Mouse (Mus musculus) olfactory bulb, adult 2 months (tissue): ENCODE data around the gene Dusp16. TPM values are rescaled to one million over a fixed set of nuclear protein-coding genes. Genes with fewer than 3 reads are reported as not detected.

Experiments
- H3K27ac ChIP-seq: fragments of 200-500 bp; 2 replicates; pipeline ENCODE4 v1.5.1; 2012; ENCODE audit warnings: low read depth, low read length; ENCODE audit not compliant: insufficient read depth
- H3K4me1 ChIP-seq: fragments of 200-500 bp; 2 replicates; pipeline ENCODE4 v1.6.1; 2012; ENCODE audit warnings: low read length; ENCODE audit not compliant: control insufficient read depth, insufficient read depth
- H3K4me3 ChIP-seq: fragments of 200-500 bp; 2 replicates; pipeline ENCODE4 v1.5.1; 2012; ENCODE audit warnings: mild to moderate bottlenecking, low read depth, low read length, moderate library complexity; ENCODE audit not compliant: insufficient read depth
- CTCF ChIP-seq: fragments of 200-500 bp; IDR thresholded peaks from 2 replicates; pipeline ENCODE4 v1.5.1; 2012; ENCODE audit warnings: low read depth, mild to moderate bottlenecking, low read length, moderate library complexity; ENCODE audit not compliant: insufficient read depth
- POLR2A ChIP-seq: fragments of 200-500 bp; IDR thresholded peaks from 2 replicates; pipeline ENCODE4 v1.6.1; 2012; ENCODE audit warnings: mild to moderate bottlenecking, low read depth, low read length, moderate library complexity; ENCODE audit not compliant: insufficient read depth
- WGBS: fragments of 180-500 bp; shearing (Covaris S2); methylation state at CpG from one replicate; pipeline ENCODE4 v1.1.7; 2018; 5-methylcytosine and 5-hydroxymethylcytosine counted together
- polyA plus RNA-seq: library from polyadenylated mRNA; stranded (reverse); fragments of >200 nt; gene quantifications from 2 replicates; pipeline ENCODE4 v1.2.4, GENCODE M21; 2012; ENCODE audit warnings: low replicate concordance; ENCODE audit not compliant: missing spikeins, insufficient read depth, insufficient read length

The Dusp16 gene
- polyA plus RNA-seq, 1 experiment = not detected

- WGBS = 33% methylated on average over 21 of the region's 21 CpGs
- TF ChIP-seq POLR2A = no peak
- peak; percentile 81 for TF ChIP-seq CTCF
- H3K4me1 ChIP-seq = peaks cover 9% of the 10 kb centered on the region
- H3K27ac ChIP-seq = no peak overlapping the region
- H3K4me3 ChIP-seq = no peak overlapping the region
Measured at GRCm38 (mm10) chr6:134793911-134794520, 1.6 kb upstream of the Dusp16 start.

- Histone ChIP-seq H3K27ac (peak overlapping the region; percentile 82; the same call in 1 of the 2 replicates), H3K4me1 (peaks cover 9% of the 10 kb centered on the region), H3K4me3 (peak overlapping the region; percentile 98)
- 62% methylated on average over 21 of the region's 21 CpGs for WGBS
- TF ChIP-seq CTCF (no peak), POLR2A (no peak)
Measured at GRCm38 (mm10) chr6:134793046-134793806, 801 bp upstream of the Dusp16 start.

GRCm38 (mm10) chr6:134791251-134792118 lies 940 bp downstream of the Dusp16 start:
- Histone ChIP-seq H3K27ac (no peak overlapping the region), H3K4me3 (peak overlapping the region; percentile 98), H3K4me1 (peaks cover 9% of the 10 kb centered on the region)
- TF ChIP-seq POLR2A = no peak
- TF ChIP-seq CTCF = no peak
- WGBS = 9% methylated on average over 46 of the region's 46 CpGs

- 93% methylated on average over 6 of the region's 6 CpGs for WGBS
- Histone ChIP-seq H3K4me3 (no peak overlapping the region), H3K27ac (no peak overlapping the region), H3K4me1 (peaks cover 7% of the 10 kb centered on the region)
- TF ChIP-seq POLR2A (no peak), CTCF (no peak)
Measured at GRCm38 (mm10) chr6:134789100-134789499, 3.3 kb downstream of the Dusp16 start.

- TF ChIP-seq POLR2A (no peak), CTCF (no peak)
- 68% methylated on average over 3 of the region's 3 CpGs for WGBS
- H3K27ac ChIP-seq = no peak overlapping the region
Measured at GRCm38 (mm10) chr6:134786426-134786825, 6.0 kb downstream of the Dusp16 start.

GRCm38 (mm10) chr6:134782900-134783299 lies 9.5 kb downstream of the Dusp16 start:
- WGBS = 95% methylated on average over 7 of the region's 7 CpGs
- no peak overlapping the region for H3K27ac ChIP-seq
- no peaks in the 10 kb centered on the region; the same call in 1 of the 2 replicates for H3K4me1 ChIP-seq
- no peak overlapping the region for H3K4me3 ChIP-seq
- TF ChIP-seq POLR2A = no peak
- TF ChIP-seq CTCF = no peak

More at GRCm38 (mm10) chr6:134786426-134786825, 6.0 kb downstream of the Dusp16 start:
- no peaks in the 10 kb centered on the region; the same call in 1 of the 2 replicates for H3K4me1 ChIP-seq
- no peak overlapping the region for H3K4me3 ChIP-seq

- no peak overlapping the region for H3K4me3 ChIP-seq
- no peaks in the 10 kb centered on the region; the same call in 1 of the 2 replicates for H3K4me1 ChIP-seq
- 77% methylated on average over 7 of the region's 7 CpGs for WGBS
- H3K27ac ChIP-seq = no peak overlapping the region
- no peak for TF ChIP-seq POLR2A
- TF ChIP-seq CTCF = no peak
Measured at GRCm38 (mm10) chr6:134781494-134781913, 10.9 kb downstream of the Dusp16 start.

- WGBS = 82% methylated on average over 2 of the region's 2 CpGs
- no peak overlapping the region for H3K27ac ChIP-seq
- TF ChIP-seq POLR2A = no peak
- no peak for TF ChIP-seq CTCF
- H3K4me3 ChIP-seq = no peak overlapping the region
- H3K4me1 ChIP-seq = no peaks in the 10 kb centered on the region; the same call in 1 of the 2 replicates
Measured at GRCm38 (mm10) chr6:134780024-134780423, 12.4 kb downstream of the Dusp16 start.

GRCm38 (mm10) chr6:134773961-134774360 lies 18.5 kb downstream of the Dusp16 start:
- no peak for TF ChIP-seq POLR2A
- TF ChIP-seq CTCF = no peak

More at GRCm38 (mm10) chr6:134773961-134774360, 18.5 kb downstream of the Dusp16 start:
- no peaks in the 10 kb centered on the region for H3K4me1 ChIP-seq
- H3K4me3 ChIP-seq = no peak overlapping the region
- 91% methylated on average over 3 of the region's 3 CpGs for WGBS
- no peak overlapping the region for H3K27ac ChIP-seq
